Mouse (Mus musculus): ENCODE measurements around the gene Spa17.

DNA sequence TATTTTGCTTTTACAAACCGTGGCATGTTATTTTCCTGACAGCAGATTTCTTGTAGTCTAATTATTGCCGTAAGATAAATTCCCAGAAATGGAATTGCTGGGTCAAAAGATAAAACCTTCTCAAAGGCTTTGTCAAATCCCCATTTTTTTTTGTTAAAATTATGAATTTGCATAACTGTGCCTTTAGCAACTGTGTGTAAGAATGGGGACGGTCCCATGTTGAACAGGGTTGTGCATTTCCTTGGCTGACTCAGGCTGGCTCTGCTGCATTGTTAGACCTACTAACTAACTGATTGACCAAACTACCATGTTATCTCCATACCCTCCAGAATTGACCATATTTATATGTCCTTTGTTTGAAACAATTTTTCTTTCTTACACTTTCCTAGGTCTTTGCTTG, 20.7 kb upstream of the Spa17 start:
- TF ChIP-seq CTCF (IDR thresholded peaks at IDR 0.05; ENCODE audit: borderline replicate concordance, control insufficient read depth, extremely low read depth, insufficient read depth, low read length, poor library complexity) (no peak), POLR2A (IDR thresholded peaks at IDR 0.05; ENCODE audit: control insufficient read depth, extremely low read depth, insufficient read depth, low read length, poor library complexity) (no peak)
